Mouse (Mus musculus) thymus, adult 18-20 months (tissue): Measurements from ENCODE around the gene Scgb1b17.
"Not testable (repeated sequence)": the region's sequence is repeated elsewhere in the genome, so short reads cannot be mapped to it uniquely, and the experiment has no call there.

Experiments
- DNase-seq, 2 experiments: peaks; one replicate each; pipeline ENCODE4 v3.0.0; 2022; ENCODE audit warnings: mixed read lengths in 2 of 2

Gene Scgb1b17

GRCm38 (mm10) chr7:33063149-33063548 lies at the start of gene Scgb1b17:
Scgb1b17 (plus strand) TSS chr7:33063449.
- DNase-seq = not testable (repeated sequence)

- DNase-seq = not testable (repeated sequence)
Measured at GRCm38 (mm10) chr7:33056461-33056860, 6.8 kb upstream of the Scgb1b17 start, which contains the start of gene Scgb2b17. Scgb2b17 (minus strand) TSS chr7:33056561.
